18 mouse cellular contexts compared by ENCODE assay signal in the genomic region with DNA sequence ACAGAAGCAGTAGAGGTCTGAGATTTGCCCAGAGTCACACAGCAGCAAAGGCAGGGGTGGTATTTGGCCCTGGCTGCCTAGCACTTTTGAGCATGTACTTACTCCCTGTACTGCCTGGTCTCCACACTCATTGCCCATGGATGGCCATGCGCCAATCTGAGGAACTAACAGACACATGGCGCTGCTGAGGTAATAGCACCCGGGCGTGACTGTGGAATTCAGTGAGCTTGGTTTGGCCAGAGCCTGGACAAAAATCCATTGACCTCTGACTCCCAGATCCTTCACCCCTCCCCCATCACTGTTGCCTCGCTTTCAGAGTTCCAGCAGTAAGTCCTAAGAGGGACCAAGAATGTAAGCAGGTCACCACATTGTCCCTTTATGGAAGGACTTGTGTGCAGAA.
DNase-seq lines count a peak whose midpoint lies in the region; ATAC-seq and TF ChIP-seq lines count a peak whose summit lies in the region.
"Had no signal": no experiment of that assay in that cellular context is flagged by ENCODE, and none has a peak within 500 bp of the region (broad histone marks: within the 10 kb centered on the region; RNA-seq: fewer than 3 reads in every experiment).

No protein-coding gene starts in this region.

- H3K4me1 ChIP-seq in liver, postnatal 0 days (ENCODE audit: insufficient read depth): no peaks in the 10 kb centered on the region
- H3K4me1 ChIP-seq in liver, embryonic 12.5 days: no peaks in the 10 kb centered on the region
- H3K4me1 ChIP-seq: liver, embryonic 13.5 days had no signal

- DNase-seq in cerebellum, postnatal 14 days: peak; percentile 77 to 78
- peak; percentile 32 for DNase-seq in liver, postnatal 0 days
- DNase-seq in brain, embryonic 14.5 days (ENCODE audit: low read depth): peak; percentile 25
- DNase-seq in kidney, postnatal 4 days: peak; percentile 53 to 75
- no peak for DNase-seq in adrenal gland, adult (ENCODE audit: inconsistent age in 2 of 2, low spot score in 1 of 2)
- DNase-seq in spleen, adult 12 weeks (ENCODE audit: low spot score): no peak
- DNase-seq: forebrain, postnatal 0 days; gastrocnemius, postnatal 25 days; liver, embryonic 13.5 days; right cerebral cortex, postnatal 4 days; thymus, postnatal 25 days had no signal

- H3K27ac ChIP-seq in liver, postnatal 0 days (ENCODE audit: low read depth): no peak overlapping the region
- no peak overlapping the region for H3K27ac ChIP-seq in liver, embryonic 12.5 days
- H3K27ac ChIP-seq: liver, embryonic 13.5 days; midbrain, embryonic 15.5 days had no signal

- TF ChIP-seq CTCF in liver, postnatal 0 days (IDR thresholded peaks at IDR 0.05; ENCODE audit: low read depth): no peak
- TF ChIP-seq CTCF in brain, embryonic 14.5 days (IDR thresholded peaks at IDR 0.05; ENCODE audit: borderline replicate concordance, extremely low read depth, insufficient read depth, insufficient read length): no peak

- TF ChIP-seq EP300 in liver, postnatal 0 days (IDR thresholded peaks at IDR 0.05; ENCODE audit: low read depth): no peak

- H3K4me2 ChIP-seq in liver, postnatal 0 days (ENCODE audit: low read depth, low read length): no peak overlapping the region
- H3K4me2 ChIP-seq in liver, embryonic 12.5 days: no peak overlapping the region
- H3K4me2 ChIP-seq: heart, embryonic 11.5 days; liver, embryonic 13.5 days; midbrain, embryonic 15.5 days had no signal

- no peaks in the 10 kb centered on the region for H3K36me3 ChIP-seq in liver, postnatal 0 days (replicated peaks; ENCODE audit: insufficient read depth, low read length)
- H3K36me3 ChIP-seq in liver, embryonic 12.5 days: no peaks in the 10 kb centered on the region
- H3K36me3 ChIP-seq: liver, embryonic 13.5 days; midbrain, embryonic 15.5 days had no signal

- TF ChIP-seq POLR2A in brain, embryonic 14.5 days (IDR thresholded peaks at IDR 0.05; ENCODE audit: borderline replicate concordance, extremely low read depth, insufficient read depth, insufficient read length, poor library complexity, severe bottlenecking): no peak

- H3K4me3 ChIP-seq in liver, postnatal 0 days (ENCODE audit: low read depth, low read length): no peak overlapping the region
- H3K4me3 ChIP-seq in liver, embryonic 12.5 days: no peak overlapping the region
- H3K4me3 ChIP-seq: erythroblast, embryonic 14.5 days; liver, embryonic 13.5 days; midbrain, embryonic 15.5 days had no signal

- WGBS in liver, postnatal 0 days (ENCODE audit: insufficient replicate concordance): 68% methylated on average over 5 of the region's 5 CpGs
- WGBS in liver, embryonic 12.5 days (ENCODE audit: insufficient replicate concordance): 76% methylated on average over 5 of the region's 5 CpGs

- no peak for ATAC-seq in cerebellum, adult (ENCODE audit: insufficient number of reproducible peaks, low FRiP score, low TSS enrichment)
- peak; percentile 33; the same call in 1 of the 2 replicates for ATAC-seq in liver, postnatal 0 days
- ATAC-seq in liver, embryonic 12.5 days: no peak
- ATAC-seq: activated CD4-positive, CD25-positive, alpha-beta regulatory T cell, adult 4 months; forebrain, postnatal 0 days; inflammation-experienced regulatory T-cells, adult 6 months; midbrain, embryonic 15.5 days had no signal

- no peaks in the 10 kb centered on the region for H3K27me3 ChIP-seq in liver, postnatal 0 days (ENCODE audit: insufficient read depth, low read length)
- H3K27me3 ChIP-seq in liver, embryonic 12.5 days (replicated peaks): no peaks in the 10 kb centered on the region
- H3K27me3 ChIP-seq: liver, embryonic 13.5 days; midbrain, embryonic 15.5 days had no signal

- no peaks in the 10 kb centered on the region for H3K9me3 ChIP-seq in liver, postnatal 0 days (ENCODE audit: low read length)
- no peaks in the 10 kb centered on the region for H3K9me3 ChIP-seq in liver, embryonic 12.5 days (replicated peaks)
- H3K9me3 ChIP-seq: liver, embryonic 13.5 days; midbrain, embryonic 15.5 days had no signal

- no peak overlapping the region for H3K9ac ChIP-seq in liver, postnatal 0 days (replicated peaks)
- H3K9ac ChIP-seq in liver, embryonic 12.5 days: no peak overlapping the region
- H3K9ac ChIP-seq: forebrain, postnatal 0 days; liver, embryonic 13.5 days; midbrain, embryonic 15.5 days had no signal

Comparison
In these comparisons a context has a peak if more than half of its experiments do, and no peak if none do; other contexts are left out.
1. DNase-seq: peak in cerebellum, postnatal 14 days (2 of 2), liver, postnatal 0 days (single experiment), brain, embryonic 14.5 days (single experiment) and kidney, postnatal 4 days (2 of 2); none in adrenal gland, adult (0 of 2) and spleen, adult 12 weeks (single experiment).